Mouse (Mus musculus): Measurements from ENCODE around the gene Cd2.

DNA sequence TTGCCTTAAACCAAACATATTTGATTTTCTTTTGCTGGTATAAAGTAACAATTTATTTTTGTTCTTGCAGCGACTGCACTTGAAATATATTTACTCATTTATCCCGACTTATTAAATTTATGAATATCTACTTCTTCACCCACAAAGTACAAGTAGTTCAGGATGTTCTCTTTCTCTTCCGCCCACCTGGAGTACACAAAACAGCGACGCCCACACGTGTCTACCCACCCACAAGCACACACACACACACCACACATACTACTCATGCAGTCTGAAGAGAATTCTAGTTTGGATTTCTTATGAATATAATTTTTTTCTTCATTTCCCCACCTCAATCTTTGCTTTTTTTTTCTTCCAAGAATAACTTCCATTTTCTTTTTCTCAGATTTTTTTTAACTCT is 37.9 kb downstream of the Cd2 start:
- TF ChIP-seq CTCF (IDR thresholded peaks at IDR 0.05; ENCODE audit: low read depth, low read length) (no peak), POLR2A (IDR thresholded peaks at IDR 0.05; ENCODE audit: extremely low read depth, insufficient read depth, low read length) (no peak)

Data from liver, adult 2 months (tissue).